Mouse (Mus musculus) forelimb bud, embryonic 11.5 days (tissue): ENCODE measurements at regions not wholly inside any gene's neighbourhood (a gene's known extent, or its start where the extent isn't known, plus 50 kb on each side); places are given as distances from the start of the nearest gene placed in this dataset.

Experiments used
- DNase-seq: peaks from one replicate; pipeline ENCODE4 v3.0.0-alpha.2; 2012; ENCODE audit warnings: low read depth, low spot score

GRCm38 (mm10) chrX:122744496-122744895 lies 285.0 kb downstream of the Gm17521 start:
- DNase-seq = no peak

GRCm38 (mm10) chrX:122719949-122720348 lies 309.5 kb downstream of the Gm17521 start:
- peak; percentile 19 for DNase-seq
